Mouse (Mus musculus): ENCODE measurements at regions not wholly inside any gene's neighbourhood (a gene's known extent, or its start where the extent isn't known, plus 50 kb on each side); places are given as distances from the start of the nearest gene placed in this dataset.
"Not testable (repeated sequence)": the region's sequence is repeated elsewhere in the genome, so short reads cannot be mapped to it uniquely, and the experiment has no call there.

GRCm38 (mm10) chr5:28785347-28786060, 318.4 kb upstream of the Shh start:
- peaks cover 4% of the 10 kb centered on the region; the same call in 1 of the 2 replicates for H3K27me3 ChIP-seq (ENCODE audit: low read depth, poor library complexity, severe bottlenecking)
- H3K36me3 ChIP-seq = no peaks in the 10 kb centered on the region
- H3K27ac ChIP-seq (replicated peaks) = no peak overlapping the region
- H3K9me3 ChIP-seq (replicated peaks) = no peaks in the 10 kb centered on the region
- H3K4me1 ChIP-seq = peaks cover 3% of the 10 kb centered on the region; the same call in 1 of the 2 replicates
- H3K4me3 ChIP-seq = no peak overlapping the region
- WGBS = 75% methylated on average over 11 of the region's 11 CpGs
- no peak for DNase-seq (ENCODE audit: low spot score)

GRCm38 (mm10) chr5:28784339-28784966, 317.4 kb upstream of the Shh start:
- Histone ChIP-seq H3K27me3 (ENCODE audit: low read depth, poor library complexity, severe bottlenecking) (peaks cover 4% of the 10 kb centered on the region; the same call in 1 of the 2 replicates), H3K4me1 (peaks cover 3% of the 10 kb centered on the region; the same call in 1 of the 2 replicates), H3K9me3 (replicated peaks) (no peaks in the 10 kb centered on the region), H3K36me3 (no peaks in the 10 kb centered on the region), H3K4me3 (no peak overlapping the region), H3K27ac (replicated peaks) (no peak overlapping the region)
- 92% methylated on average over 6 of the region's 6 CpGs for WGBS
- DNase-seq (ENCODE audit: low spot score) = no peak

GRCm38 (mm10) chr5:28775648-28776359, 308.7 kb upstream of the Shh start:
- H3K4me3 ChIP-seq = no peak overlapping the region
- DNase-seq (ENCODE audit: low spot score) = no peak
- H3K36me3 ChIP-seq = no peaks in the 10 kb centered on the region
- H3K9me3 ChIP-seq (replicated peaks) = no peaks in the 10 kb centered on the region
- H3K27ac ChIP-seq (replicated peaks) = no peak overlapping the region
- WGBS = 79% methylated on average over 2 of the region's 2 CpGs
- peaks cover 7% of the 10 kb centered on the region for H3K4me1 ChIP-seq
- no peaks in the 10 kb centered on the region for H3K27me3 ChIP-seq (ENCODE audit: low read depth, poor library complexity, severe bottlenecking)

GRCm38 (mm10) chr5:28771796-28772195, 304.7 kb upstream of the Shh start:
- Histone ChIP-seq H3K9me3 (replicated peaks) (no peaks in the 10 kb centered on the region), H3K27me3 (ENCODE audit: low read depth, poor library complexity, severe bottlenecking) (no peaks in the 10 kb centered on the region), H3K4me1 (peaks cover 7% of the 10 kb centered on the region), H3K4me3 (no peak overlapping the region), H3K36me3 (no peaks in the 10 kb centered on the region), H3K27ac (replicated peaks) (no peak overlapping the region)
- DNase-seq (ENCODE audit: low spot score) = no peak
- WGBS = 88% methylated on average over 1 of the region's 1 CpGs

GRCm38 (mm10) chr5:28756171-28756948, 289.3 kb upstream of the Shh start:
- no peak overlapping the region for H3K27ac ChIP-seq (replicated peaks)
- no peak overlapping the region for H3K4me3 ChIP-seq
- 93% methylated on average over 6 of the region's 6 CpGs for whole genome bisulfite sequencing

GRCm38 (mm10) chr5:28751821-28752220, 284.8 kb upstream of the Shh start:
- not testable (repeated sequence) for H3K27ac ChIP-seq (replicated peaks); H3K4me3 ChIP-seq; DNase-seq (ENCODE audit: low spot score); H3K36me3 ChIP-seq; H3K4me1 ChIP-seq; H3K9me3 ChIP-seq (replicated peaks); H3K27me3 ChIP-seq (ENCODE audit: low read depth, poor library complexity, severe bottlenecking)

More at GRCm38 (mm10) chr5:28756171-28756948, 289.3 kb upstream of the Shh start:
- H3K9me3 ChIP-seq (replicated peaks) = peaks cover 6% of the 10 kb centered on the region
- no peaks in the 10 kb centered on the region for H3K4me1 ChIP-seq
- no peaks in the 10 kb centered on the region for H3K27me3 ChIP-seq (ENCODE audit: low read depth, poor library complexity, severe bottlenecking)
- no peak for DNase-seq (ENCODE audit: low spot score)
- no peaks in the 10 kb centered on the region for H3K36me3 ChIP-seq

- no peaks in the 10 kb centered on the region for H3K36me3 ChIP-seq
- no peak overlapping the region for H3K27ac ChIP-seq (replicated peaks)
- no peak for DNase-seq (ENCODE audit: low spot score)
- H3K9me3 ChIP-seq (replicated peaks) = no peaks in the 10 kb centered on the region
- no peaks in the 10 kb centered on the region for H3K27me3 ChIP-seq (ENCODE audit: low read depth, poor library complexity, severe bottlenecking)
- no peaks in the 10 kb centered on the region for H3K4me1 ChIP-seq
- no peak overlapping the region for H3K4me3 ChIP-seq
- WGBS = 89% methylated on average over 3 of the region's 3 CpGs
These were observed 267.7 kb upstream of the Shh start for GRCm38 (mm10) chr5:28734768-28735167.

- H3K9me3 ChIP-seq (replicated peaks) = no peaks in the 10 kb centered on the region
- no peaks in the 10 kb centered on the region for H3K27me3 ChIP-seq (ENCODE audit: low read depth, poor library complexity, severe bottlenecking)
- no peaks in the 10 kb centered on the region for H3K36me3 ChIP-seq
- 85% methylated on average over 3 of the region's 3 CpGs for WGBS
- no peak for DNase-seq (ENCODE audit: low spot score)
- H3K4me3 ChIP-seq = no peak overlapping the region
- H3K4me1 ChIP-seq = no peaks in the 10 kb centered on the region
- H3K27ac ChIP-seq (replicated peaks) = no peak overlapping the region
These were observed 255.0 kb upstream of the Shh start for GRCm38 (mm10) chr5:28722067-28722466.

GRCm38 (mm10) chr5:28714978-28715377, 247.9 kb upstream of the Shh start:
- H3K27ac ChIP-seq (replicated peaks) = no peak overlapping the region
- no peak for DNase-seq (ENCODE audit: low spot score)
- 96% methylated on average over 4 of the region's 4 CpGs for WGBS
- no peak overlapping the region for H3K4me3 ChIP-seq
- H3K36me3 ChIP-seq = no peaks in the 10 kb centered on the region
- H3K27me3 ChIP-seq (ENCODE audit: low read depth, poor library complexity, severe bottlenecking) = no peaks in the 10 kb centered on the region
- H3K4me1 ChIP-seq = no peaks in the 10 kb centered on the region
- H3K9me3 ChIP-seq (replicated peaks) = no peaks in the 10 kb centered on the region

GRCm38 (mm10) chr5:28710517-28710916, 243.5 kb upstream of the Shh start:
- 81% methylated on average over 4 of the region's 4 CpGs for WGBS
- H3K4me1 ChIP-seq = no peaks in the 10 kb centered on the region

GRCm38 (mm10) chr5:28709626-28710025, 242.6 kb upstream of the Shh start:
- WGBS = 84% methylated on average over 2 of the region's 2 CpGs
- no peaks in the 10 kb centered on the region for H3K9me3 ChIP-seq (replicated peaks)
- H3K27ac ChIP-seq (replicated peaks) = no peak overlapping the region
- H3K4me3 ChIP-seq = no peak overlapping the region
- no peaks in the 10 kb centered on the region for H3K4me1 ChIP-seq
- H3K36me3 ChIP-seq = no peaks in the 10 kb centered on the region
- H3K27me3 ChIP-seq (ENCODE audit: low read depth, poor library complexity, severe bottlenecking) = no peaks in the 10 kb centered on the region
- DNase-seq (ENCODE audit: low spot score) = no peak

More at GRCm38 (mm10) chr5:28710517-28710916, 243.5 kb upstream of the Shh start:
- Histone ChIP-seq H3K36me3 (no peaks in the 10 kb centered on the region), H3K27me3 (ENCODE audit: low read depth, poor library complexity, severe bottlenecking) (no peaks in the 10 kb centered on the region), H3K27ac (replicated peaks) (no peak overlapping the region), H3K4me3 (no peak overlapping the region), H3K9me3 (replicated peaks) (no peaks in the 10 kb centered on the region)
- no peak for DNase-seq (ENCODE audit: low spot score)

- Histone ChIP-seq H3K36me3 (no peaks in the 10 kb centered on the region), H3K4me3 (no peak overlapping the region), H3K4me1 (no peaks in the 10 kb centered on the region), H3K27ac (replicated peaks) (no peak overlapping the region), H3K27me3 (ENCODE audit: low read depth, poor library complexity, severe bottlenecking) (no peaks in the 10 kb centered on the region), H3K9me3 (replicated peaks) (no peaks in the 10 kb centered on the region)
- WGBS = 86% methylated on average over 1 of the region's 1 CpGs
- DNase-seq (ENCODE audit: low spot score) = no peak
These were observed 237.3 kb upstream of the Shh start for GRCm38 (mm10) chr5:28704359-28704758.

All from midbrain, embryonic 10.5 days (tissue).